Mouse (Mus musculus) C2C12 (cell line): ENCODE results near the gene Sipa1.

Experiments used
- CEBPB ChIP-seq: IDR thresholded peaks from one replicate; pipeline ENCODE4 v1.6.1; 2011; ENCODE audit warnings: low read depth, mild to moderate bottlenecking, control low read depth, moderate library complexity
- CTCF ChIP-seq: IDR thresholded peaks from one replicate; pipeline ENCODE4 v1.5.1; 2011; ENCODE audit not compliant: control insufficient read depth, insufficient read depth, insufficient read length
- FOSL1 ChIP-seq: IDR thresholded peaks from one replicate; pipeline ENCODE4 v1.8.0; 2011; ENCODE audit warnings: mild to moderate bottlenecking, low read length; ENCODE audit not compliant: poor library complexity, insufficient read depth, severe bottlenecking
- MAX ChIP-seq: IDR thresholded peaks from one replicate; pipeline ENCODE4 v1.6.1; 2011; ENCODE audit warnings: mild to moderate bottlenecking, control low read depth
- MYOD1 ChIP-seq: IDR thresholded peaks from one replicate; pipeline ENCODE4 v1.6.1; 2011; ENCODE audit warnings: low read depth; ENCODE audit not compliant: control insufficient read depth, insufficient read length
- MYOG ChIP-seq: IDR thresholded peaks from one replicate; pipeline ENCODE4 v1.6.1; 2011; ENCODE audit not compliant: control insufficient read depth, insufficient read length; ENCODE audit errors: extremely low read depth
- USF1 ChIP-seq: IDR thresholded peaks from one replicate; pipeline ENCODE4 v1.6.1; 2011; ENCODE audit warnings: low read depth, mild to moderate bottlenecking, control low read depth, moderate library complexity

DNA sequence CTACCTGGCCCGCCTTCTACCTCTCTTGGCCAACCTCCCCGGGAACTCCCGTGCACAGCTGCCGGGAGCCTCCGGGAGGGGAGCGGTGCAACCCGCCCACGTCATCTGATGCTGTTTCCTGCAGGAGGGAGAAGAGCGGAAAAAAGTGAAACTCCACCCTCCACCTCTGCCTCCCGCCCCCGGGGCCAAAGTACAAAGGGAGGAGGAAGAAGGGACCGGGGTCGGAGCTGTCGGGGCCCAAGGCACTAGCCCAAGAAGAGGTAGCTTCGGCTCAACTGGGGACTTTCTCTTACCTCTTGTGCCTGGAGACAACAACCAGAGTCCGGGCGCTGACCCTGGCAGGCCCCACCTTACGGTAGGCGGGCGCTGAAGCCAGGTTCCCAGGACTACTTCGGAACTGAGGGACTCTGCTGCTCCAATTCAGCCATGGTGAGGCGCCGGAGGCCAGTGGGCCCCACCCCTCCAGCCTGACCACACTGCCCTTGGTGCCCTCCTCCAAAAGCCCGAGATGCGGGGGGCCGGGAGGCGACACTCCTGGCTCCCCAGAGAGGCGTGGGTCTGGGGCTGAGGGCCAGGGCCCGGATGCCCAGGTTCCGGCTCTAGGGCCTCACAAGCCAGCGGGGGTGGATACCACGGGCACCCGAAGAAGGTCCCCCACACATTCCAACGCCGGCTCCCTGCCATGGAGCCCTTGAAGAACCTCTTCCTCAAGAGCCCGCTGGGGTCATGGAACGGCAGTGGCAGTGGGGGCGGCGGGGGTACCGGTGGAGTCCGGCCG lies 26.2 kb upstream of the Sipa1 start:
- no peak for TF ChIP-seq USF1
- TF ChIP-seq CTCF = no peak
- no peak for TF ChIP-seq MAX
- no peak for TF ChIP-seq FOSL1
- no peak for TF ChIP-seq MYOD1
- no peak for TF ChIP-seq MYOG
- TF ChIP-seq CEBPB = no peak
